Mouse (Mus musculus) central nervous system, embryonic 14 days (tissue): ENCODE measurements around the gene Cmtr1. TPM values are rescaled to one million over a fixed set of nuclear protein-coding genes. Genes with fewer than 3 reads are reported as not detected.

ENCODE experiments used
- polyA plus RNA-seq: library from polyadenylated mRNA; depleted of rRNA; stranded (reverse); fragments of >200 nt; gene quantifications from 2 replicates; pipeline ENCODE4 v1.2.3, GENCODE M21; 2012; rRNA removed

Cmtr1 gene
- 58.4 and 68.5 TPM in 2 replicates for polyA plus RNA-seq

DNA sequence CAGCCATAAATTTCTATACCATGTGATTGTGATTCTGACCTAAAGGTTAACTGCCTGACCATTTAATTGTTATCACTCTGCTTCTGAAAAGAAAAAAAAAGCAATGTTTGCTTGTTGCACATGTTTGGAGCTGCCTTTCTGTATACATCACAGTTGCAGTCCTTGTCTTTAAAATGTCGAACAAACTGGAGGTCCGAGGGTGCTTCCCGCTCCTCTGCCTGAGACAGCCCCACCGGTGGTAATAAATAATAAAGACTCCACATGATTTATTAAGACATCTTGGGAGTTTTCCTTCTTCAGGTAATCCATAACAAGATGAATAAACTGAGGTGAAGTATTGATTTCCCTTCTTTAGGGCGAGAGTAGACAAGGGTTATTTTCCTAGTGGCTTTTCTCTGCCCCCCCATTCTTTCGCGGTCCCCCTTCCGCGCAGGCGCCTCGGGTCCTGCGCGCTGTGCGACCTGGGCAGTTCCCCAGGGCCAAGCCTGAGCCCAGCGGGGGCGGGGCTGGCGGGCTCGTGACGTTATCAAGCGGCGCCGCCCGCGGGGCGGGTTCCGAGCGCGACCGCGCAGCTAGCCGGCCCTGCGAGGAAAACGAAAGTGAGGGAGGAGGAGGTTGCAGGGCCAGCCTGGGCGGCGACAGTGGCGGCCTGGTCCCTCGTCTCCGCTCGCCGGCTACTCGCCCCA lies at the start of gene Cmtr1:
Gene Cmtr1 (plus strand): TSS at position 520 of the 686 bp plus-strand sequence.

DNA sequence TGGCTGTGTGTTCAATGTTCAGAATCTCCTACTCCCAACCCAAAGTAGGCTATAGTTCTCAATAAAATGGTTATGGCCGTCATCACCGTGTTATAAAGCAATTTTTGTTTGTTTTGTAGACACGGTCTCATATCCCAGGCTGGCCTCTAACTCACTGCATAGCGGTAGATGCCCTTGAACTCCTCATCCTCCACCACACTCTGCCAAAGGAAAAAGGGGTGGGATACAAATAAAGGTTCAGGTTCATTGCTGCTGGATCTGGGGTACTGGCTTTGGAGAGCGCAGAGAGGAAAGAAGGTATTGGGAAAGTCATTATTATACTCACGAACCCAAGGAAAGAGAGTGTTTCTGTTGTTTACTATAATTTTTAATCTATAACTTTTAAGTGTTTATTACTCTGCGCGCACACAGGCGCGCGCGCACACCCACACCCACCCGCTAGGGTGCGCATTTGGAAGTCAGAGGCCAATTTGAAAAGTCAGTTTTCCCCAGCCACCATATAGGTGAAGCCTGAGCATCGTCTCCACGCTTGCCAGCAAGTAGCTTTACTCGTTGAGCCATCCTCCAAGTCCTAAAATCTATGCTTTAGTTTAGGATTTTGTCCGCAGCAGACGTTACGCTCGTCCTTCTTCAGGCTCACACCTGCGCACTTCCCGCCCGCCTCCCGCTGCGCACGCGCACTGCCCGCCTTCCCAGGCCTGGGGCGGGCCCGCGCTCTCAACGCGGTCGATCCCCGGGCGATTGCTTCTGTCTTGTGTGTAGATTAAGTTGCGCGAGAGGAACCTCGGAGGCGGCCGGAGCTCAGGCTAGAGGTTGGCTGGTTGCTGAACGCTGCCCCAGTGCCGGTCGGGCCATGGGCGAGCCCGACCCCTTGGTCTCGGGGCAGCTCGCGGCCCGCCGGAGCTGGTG lies 46.0 kb upstream of the Cmtr1 start, which contains the start of the genes Rnf8 and Gm28043:
Gene Rnf8 (plus strand): TSS at position 676 of the 909 bp plus-strand sequence.
Gene Gm28043 (plus strand): TSS at position 762 of the 909 bp plus-strand sequence.

GRCm38 (mm10) chr17:29716732-29717445 lies 56.5 kb downstream of the Cmtr1 start, which contains the start of gene Ccdc167:
Ccdc167 (minus strand) TSS chr17:29717044.

Other genes with a start within 250 kb of the Cmtr1 start
- 15.1 and 15.2 TPM in 2 replicates for gene Pim1, start 169.8 kb upstream of the Cmtr1 start, polyA plus RNA-seq
- not detected in 2 replicates for gene Gm17657, start 111.0 kb upstream of the Cmtr1 start, polyA plus RNA-seq
- 28.9 and 32.1 TPM in 2 replicates for gene Tbc1d22b, start 110.8 kb upstream of the Cmtr1 start, polyA plus RNA-seq
- 0.15 and 0.17 TPM in 2 replicates for gene Tmem217, start 108.2 kb upstream of the Cmtr1 start, polyA plus RNA-seq
- 65.8 and 66.6 TPM in 2 replicates for gene Rnf8, start 45.8 kb upstream of the Cmtr1 start, polyA plus RNA-seq
- gene Gm28043, start 45.7 kb upstream of the Cmtr1 start, polyA plus RNA-seq: 3.3 and 3.5 TPM in 2 replicates
- gene Ccdc167, start 56.4 kb downstream of the Cmtr1 start, polyA plus RNA-seq: 18.4 and 21.8 TPM in 2 replicates